Mouse (Mus musculus): ENCODE measurements around the gene Satb2. TPM values are rescaled to one million over a fixed set of nuclear protein-coding genes. Genes with fewer than 3 reads are reported as not detected.

Satb2 gene
- total and polyA plus RNA-seq, 3 experiments, result 0.38 TPM; not detected in 2

DNA sequence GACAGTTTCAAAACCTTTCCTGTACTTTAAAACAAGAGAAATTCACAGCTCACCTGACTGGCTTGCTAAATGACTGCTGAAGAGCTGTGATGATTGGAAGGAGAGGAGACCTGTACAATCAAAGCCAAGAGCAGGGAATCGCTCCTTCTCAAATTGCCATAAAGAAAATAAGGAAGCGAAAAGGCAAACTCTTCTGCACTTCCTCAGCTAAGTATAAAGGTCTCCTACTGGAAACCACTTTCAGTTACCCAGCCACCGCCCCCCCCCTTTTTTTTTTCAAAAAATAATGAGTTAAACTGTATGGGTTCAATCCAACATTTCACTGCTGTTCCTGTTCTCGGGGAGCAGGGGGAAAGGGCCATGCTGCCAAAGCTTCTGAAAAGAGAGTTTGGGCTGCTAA is 15.2 kb downstream of the Satb2 start:
- Histone ChIP-seq H3K4me1 (ENCODE audit: insufficient read depth, low read depth, low read length) (no peaks in the 10 kb centered on the region), H3K36me3 (replicated peaks) (no peaks in the 10 kb centered on the region), H3K4me3 (ENCODE audit: low read depth, low read length) (no peak overlapping the region), H3K9me3 (replicated peaks) (peaks cover 21% of the 10 kb centered on the region), H3K27me3 (ENCODE audit: insufficient read depth, low read length) (no peaks in the 10 kb centered on the region)
- ATAC-seq (ENCODE audit: extremely low read depth, insufficient number of reproducible peaks, low FRiP score, poor library complexity, severe bottlenecking), result no peak
- no peak for DNase-seq (ENCODE audit: low spot score)
- TF ChIP-seq GATA1 (IDR thresholded peaks at IDR 0.05; ENCODE audit: borderline replicate concordance, low read length) (no peak), CTCF (IDR thresholded peaks at IDR 0.05; ENCODE audit: low read depth, low read length) (no peak), TAL1 (conservative IDR thresholded peaks at IDR 0.05; ENCODE audit: low read depth, low read length) (no peak), POLR2AphosphoS5 (IDR thresholded peaks at IDR 0.05; ENCODE audit: insufficient replicate concordance, low read depth, low read length) (no peak), GATA2 (IDR thresholded peaks at IDR 0.05; ENCODE audit: borderline replicate concordance, low read depth, low read length) (no peak)

GRCm38 (mm10) chr1:56958996-56959395 is 19.5 kb downstream of the Satb2 start:
- Histone ChIP-seq H3K9me3 (replicated peaks) (peaks cover 30% of the 10 kb centered on the region), H3K27me3 (ENCODE audit: insufficient read depth, low read length) (no peaks in the 10 kb centered on the region), H3K4me3 (ENCODE audit: low read depth, low read length) (no peak overlapping the region), H3K4me1 (ENCODE audit: insufficient read depth, low read depth, low read length) (no peaks in the 10 kb centered on the region), H3K36me3 (replicated peaks) (no peaks in the 10 kb centered on the region)
- ATAC-seq (ENCODE audit: extremely low read depth, insufficient number of reproducible peaks, low FRiP score, poor library complexity, severe bottlenecking) (no peak), DNase-seq (ENCODE audit: low spot score) (no peak)
- TF ChIP-seq GATA2 (IDR thresholded peaks at IDR 0.05; ENCODE audit: borderline replicate concordance, low read depth, low read length), result no peak
- no peak for TF ChIP-seq POLR2AphosphoS5 (IDR thresholded peaks at IDR 0.05; ENCODE audit: insufficient replicate concordance, low read depth, low read length)
- no peak for TF ChIP-seq GATA1 (IDR thresholded peaks at IDR 0.05; ENCODE audit: borderline replicate concordance, low read length)
- TF ChIP-seq CTCF (IDR thresholded peaks at IDR 0.05; ENCODE audit: low read depth, low read length), result no peak
- no peak for TF ChIP-seq TAL1 (conservative IDR thresholded peaks at IDR 0.05; ENCODE audit: low read depth, low read length)

- Histone ChIP-seq H3K27me3 (ENCODE audit: insufficient read depth, low read length) (no peaks in the 10 kb centered on the region), H3K4me1 (ENCODE audit: insufficient read depth, low read depth, low read length) (no peaks in the 10 kb centered on the region), H3K4me3 (ENCODE audit: low read depth, low read length) (no peak overlapping the region), H3K36me3 (replicated peaks) (no peaks in the 10 kb centered on the region), H3K9me3 (replicated peaks) (peaks cover 37% of the 10 kb centered on the region)
- DNase-seq (ENCODE audit: low spot score), result no peak
- ATAC-seq (ENCODE audit: extremely low read depth, insufficient number of reproducible peaks, low FRiP score, poor library complexity, severe bottlenecking), result no peak
- no peak for TF ChIP-seq TAL1 (conservative IDR thresholded peaks at IDR 0.05; ENCODE audit: low read depth, low read length)
- TF ChIP-seq GATA2 (IDR thresholded peaks at IDR 0.05; ENCODE audit: borderline replicate concordance, low read depth, low read length), result no peak
- no peak for TF ChIP-seq GATA1 (IDR thresholded peaks at IDR 0.05; ENCODE audit: borderline replicate concordance, low read length)
- TF ChIP-seq POLR2AphosphoS5 (IDR thresholded peaks at IDR 0.05; ENCODE audit: insufficient replicate concordance, low read depth, low read length), result no peak
- TF ChIP-seq CTCF (IDR thresholded peaks at IDR 0.05; ENCODE audit: low read depth, low read length), result no peak
Measured at GRCm38 (mm10) chr1:56957942-56958341, 20.5 kb downstream of the Satb2 start.

DNA sequence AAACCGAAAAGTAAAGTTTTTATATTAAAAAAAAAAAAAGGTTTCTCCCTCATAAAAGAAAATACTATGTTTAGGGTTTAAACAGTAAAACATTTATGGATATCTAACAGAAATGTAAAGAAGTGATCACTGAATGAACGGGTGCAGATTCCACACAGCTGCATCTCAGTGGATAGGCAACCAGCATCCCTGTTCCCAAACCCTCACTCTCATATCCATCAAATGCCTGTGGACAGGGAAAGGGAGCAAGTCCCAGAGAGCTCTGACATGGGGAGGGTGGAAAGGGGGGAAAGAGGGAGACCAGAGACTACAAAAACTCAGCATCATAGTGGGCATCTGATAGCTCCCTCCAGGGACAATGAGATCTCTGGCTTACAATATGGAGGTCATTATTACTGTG is 21.6 kb downstream of the Satb2 start:
- peaks cover 42% of the 10 kb centered on the region for H3K9me3 ChIP-seq (replicated peaks)
- no peaks in the 10 kb centered on the region for H3K4me1 ChIP-seq (ENCODE audit: insufficient read depth, low read depth, low read length)
- TF ChIP-seq POLR2AphosphoS5 (IDR thresholded peaks at IDR 0.05; ENCODE audit: insufficient replicate concordance, low read depth, low read length), result no peak
- TF ChIP-seq CTCF (IDR thresholded peaks at IDR 0.05; ENCODE audit: low read depth, low read length), result no peak
- no peak for TF ChIP-seq GATA1 (IDR thresholded peaks at IDR 0.05; ENCODE audit: borderline replicate concordance, low read length)
- no peak for TF ChIP-seq TAL1 (conservative IDR thresholded peaks at IDR 0.05; ENCODE audit: low read depth, low read length)
- TF ChIP-seq GATA2 (IDR thresholded peaks at IDR 0.05; ENCODE audit: borderline replicate concordance, low read depth, low read length), result no peak
- no peak for DNase-seq (ENCODE audit: low spot score)
- no peak for ATAC-seq (ENCODE audit: extremely low read depth, insufficient number of reproducible peaks, low FRiP score, poor library complexity, severe bottlenecking)
- no peaks in the 10 kb centered on the region for H3K36me3 ChIP-seq (replicated peaks)
- H3K4me3 ChIP-seq (ENCODE audit: low read depth, low read length), result no peak overlapping the region
- H3K27me3 ChIP-seq (ENCODE audit: insufficient read depth, low read length), result no peaks in the 10 kb centered on the region

DNA sequence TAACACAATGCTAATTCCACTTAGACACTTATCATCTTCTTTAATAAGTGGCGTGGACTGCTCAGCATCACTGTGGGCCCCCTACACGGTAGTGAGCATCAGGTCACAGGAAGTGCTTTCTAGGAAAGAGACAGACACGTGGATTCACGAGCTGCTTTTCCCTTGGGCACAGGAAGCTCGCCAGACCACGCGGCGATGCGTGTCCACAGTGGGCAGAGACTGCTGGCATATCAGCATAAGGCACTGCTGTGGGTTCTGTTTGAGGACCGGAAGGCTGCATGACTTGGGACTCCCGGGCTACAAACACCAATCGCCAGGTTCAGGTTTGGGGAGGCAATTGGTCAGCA is 22.7 kb downstream of the Satb2 start:
- ATAC-seq (ENCODE audit: extremely low read depth, insufficient number of reproducible peaks, low FRiP score, poor library complexity, severe bottlenecking) (no peak), DNase-seq (ENCODE audit: low spot score) (no peak)
- no peak overlapping the region for H3K4me3 ChIP-seq (ENCODE audit: low read depth, low read length)
- TF ChIP-seq GATA2 (IDR thresholded peaks at IDR 0.05; ENCODE audit: borderline replicate concordance, low read depth, low read length), result no peak
- TF ChIP-seq CTCF (IDR thresholded peaks at IDR 0.05; ENCODE audit: low read depth, low read length), result no peak
- H3K27me3 ChIP-seq (ENCODE audit: insufficient read depth, low read length), result no peaks in the 10 kb centered on the region
- no peaks in the 10 kb centered on the region for H3K36me3 ChIP-seq (replicated peaks)
- peaks cover 45% of the 10 kb centered on the region for H3K9me3 ChIP-seq (replicated peaks)
- no peaks in the 10 kb centered on the region for H3K4me1 ChIP-seq (ENCODE audit: insufficient read depth, low read depth, low read length)

DNA sequence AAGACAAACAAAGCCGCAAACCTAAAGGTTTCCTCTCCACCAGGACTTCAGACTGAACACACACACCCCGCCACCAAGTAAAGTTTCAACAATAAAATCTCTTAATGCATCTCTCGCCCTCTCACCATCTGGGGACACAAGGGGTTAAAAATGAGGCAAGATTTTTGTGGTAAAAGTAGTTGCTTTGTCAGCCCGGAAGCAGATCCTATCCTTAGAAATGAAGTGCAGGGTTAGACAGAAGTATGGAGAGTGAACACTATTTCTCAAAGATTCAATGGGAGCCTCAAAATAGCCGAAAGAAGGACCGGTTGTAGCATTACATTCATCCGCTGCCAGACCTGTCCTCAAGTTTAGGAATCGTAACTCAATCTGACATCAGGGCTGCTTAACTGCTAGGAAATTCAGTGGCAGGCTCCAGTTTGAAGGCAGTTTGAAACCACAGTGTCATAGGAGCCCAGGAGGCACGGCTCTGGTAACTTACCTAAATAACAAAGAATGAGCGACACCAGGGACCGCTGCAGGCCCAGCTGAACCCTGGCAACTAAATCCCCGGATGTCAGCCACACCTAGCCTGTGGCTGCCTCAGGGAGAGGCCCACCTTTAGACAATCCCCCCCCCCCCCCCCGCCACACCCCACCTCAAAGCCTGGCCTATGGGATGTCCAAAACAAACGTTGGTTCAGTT is 23.3 kb downstream of the Satb2 start:
- Histone ChIP-seq H3K4me1 (ENCODE audit: insufficient read depth, low read depth, low read length) (no peaks in the 10 kb centered on the region), H3K4me3 (ENCODE audit: low read depth, low read length) (no peak overlapping the region), H3K9me3 (replicated peaks) (peaks cover 44% of the 10 kb centered on the region), H3K27me3 (ENCODE audit: insufficient read depth, low read length) (no peaks in the 10 kb centered on the region), H3K36me3 (replicated peaks) (no peaks in the 10 kb centered on the region)
- DNase-seq (ENCODE audit: low spot score) (no peak), ATAC-seq (ENCODE audit: extremely low read depth, insufficient number of reproducible peaks, low FRiP score, poor library complexity, severe bottlenecking) (no peak)
- TF ChIP-seq TAL1 (conservative IDR thresholded peaks at IDR 0.05; ENCODE audit: low read depth, low read length) (no peak), GATA1 (IDR thresholded peaks at IDR 0.05; ENCODE audit: borderline replicate concordance, low read length) (no peak), GATA2 (IDR thresholded peaks at IDR 0.05; ENCODE audit: borderline replicate concordance, low read depth, low read length) (no peak), POLR2AphosphoS5 (IDR thresholded peaks at IDR 0.05; ENCODE audit: insufficient replicate concordance, low read depth, low read length) (no peak), CTCF (IDR thresholded peaks at IDR 0.05; ENCODE audit: low read depth, low read length) (no peak)

Data from G1E (cell line).